Mouse (Mus musculus) embryonic facial prominence, embryonic 13.5 days (tissue): ENCODE measurements around the gene Pigs. TPM values are rescaled to one million over a fixed set of nuclear protein-coding genes. Genes with fewer than 3 reads are reported as not detected.

ENCODE experiments used
- ATAC-seq: fragments of 200-750 bp; cut with Nextera tagmentation; 2 replicates; pipeline ENCODE4 v1.8.0; 2017; ENCODE audit warnings: low read depth; ENCODE audit not compliant: insufficient number of reproducible peaks, insufficient read depth, low FRiP score, low TSS enrichment
- H3K27ac ChIP-seq: fragments of 300-500 bp; sonication (generic); 2 replicates; pipeline ENCODE4 v1.5.1; 2015; ENCODE audit warnings: moderate library complexity, mild to moderate bottlenecking, inconsistent platforms
- H3K27me3 ChIP-seq: fragments of 300-500 bp; sonication (generic); 2 replicates; pipeline ENCODE4 v1.6.1; 2015; ENCODE audit warnings: mild to moderate bottlenecking, inconsistent platforms
- H3K36me3 ChIP-seq: fragments of 300-500 bp; sonication (generic); 2 replicates; pipeline ENCODE4 v1.6.1; 2015; ENCODE audit warnings: mild to moderate bottlenecking, inconsistent platforms
- H3K4me1 ChIP-seq: fragments of 300-500 bp; sonication (generic); 2 replicates; pipeline ENCODE4 v1.6.1; 2015; ENCODE audit warnings: inconsistent platforms
- H3K4me2 ChIP-seq: fragments of 300-500 bp; sonication (generic); 2 replicates; pipeline ENCODE4 v1.6.1; 2015; ENCODE audit warnings: moderate library complexity, mild to moderate bottlenecking, inconsistent platforms
- H3K4me3 ChIP-seq: fragments of 300-500 bp; sonication (generic); 2 replicates; pipeline ENCODE4 v1.5.1; 2015; ENCODE audit warnings: mild to moderate bottlenecking, inconsistent platforms
- H3K9ac ChIP-seq: fragments of 300-500 bp; sonication (generic); 2 replicates; pipeline ENCODE4 v1.6.1; 2015; ENCODE audit warnings: mild to moderate bottlenecking, inconsistent platforms
- H3K9me3 ChIP-seq: fragments of 300-500 bp; sonication (generic); 2 replicates; pipeline ENCODE4 v1.6.1; 2016; ENCODE audit warnings: inconsistent platforms
- WGBS: fragments of 180-500 bp; shearing (Covaris S2); methylation state at CpG from one replicate; pipeline ENCODE4 v1.1.7; 2015; ENCODE audit warnings: mixed read lengths; 5-methylcytosine and 5-hydroxymethylcytosine counted together
- polyA plus RNA-seq: library from polyadenylated mRNA; unstranded; fragments of >200 nt; fragmentation: Nextera tagmentation; extraction: Ambion mirVana; gene quantifications from 2 replicates; pipeline ENCODE4 v1.2.1, GENCODE M21; 2015

The Pigs gene
- polyA plus RNA-seq, 1 experiment from 2014 or later, result 75.7 TPM

- no peaks in the 10 kb centered on the region for H3K9me3 ChIP-seq
- no peak for ATAC-seq
- no peak overlapping the region for H3K4me2 ChIP-seq
- no peak overlapping the region for H3K27ac ChIP-seq
- WGBS, result 91% methylated on average over 11 of the region's 11 CpGs
- no peak overlapping the region for H3K9ac ChIP-seq
- H3K36me3 ChIP-seq, result no peaks in the 10 kb centered on the region
- no peaks in the 10 kb centered on the region for H3K27me3 ChIP-seq
- H3K4me3 ChIP-seq, result no peak overlapping the region
- H3K4me1 ChIP-seq, result peaks cover 10% of the 10 kb centered on the region
These were observed 43.5 kb downstream of the Pigs start for GRCm38 (mm10) chr11:78371711-78372110.

GRCm38 (mm10) chr11:78372166-78372565, 44.0 kb downstream of the Pigs start:
- no peaks in the 10 kb centered on the region for H3K36me3 ChIP-seq
- H3K4me1 ChIP-seq, result peaks cover 10% of the 10 kb centered on the region
- H3K4me2 ChIP-seq, result no peak overlapping the region
- no peak overlapping the region for H3K27ac ChIP-seq
- WGBS, result 83% methylated on average over 3 of the region's 3 CpGs
- no peaks in the 10 kb centered on the region for H3K27me3 ChIP-seq
- no peak for ATAC-seq
- no peak overlapping the region for H3K9ac ChIP-seq
- H3K9me3 ChIP-seq, result no peaks in the 10 kb centered on the region
- no peak overlapping the region for H3K4me3 ChIP-seq

- no peaks in the 10 kb centered on the region for H3K36me3 ChIP-seq
- H3K9me3 ChIP-seq, result no peaks in the 10 kb centered on the region
- no peak overlapping the region for H3K4me3 ChIP-seq
- H3K4me2 ChIP-seq, result no peak overlapping the region
- H3K9ac ChIP-seq, result no peak overlapping the region
- WGBS, result 68% methylated on average over 7 of the region's 7 CpGs
- no peaks in the 10 kb centered on the region for H3K27me3 ChIP-seq
- peaks cover 10% of the 10 kb centered on the region for H3K4me1 ChIP-seq
- no peak for ATAC-seq
- no peak overlapping the region for H3K27ac ChIP-seq
These were observed 44.4 kb downstream of the Pigs start for GRCm38 (mm10) chr11:78372610-78373009.

- no peak for ATAC-seq
- Histone ChIP-seq H3K9me3 (no peaks in the 10 kb centered on the region), H3K36me3 (no peaks in the 10 kb centered on the region), H3K4me1 (peaks cover 10% of the 10 kb centered on the region), H3K9ac (peak overlapping the region; percentile 36; the same call in 1 of the 2 replicates), H3K27me3 (no peaks in the 10 kb centered on the region), H3K4me2 (no peak overlapping the region), H3K4me3 (no peak overlapping the region), H3K27ac (no peak overlapping the region; the same call in 1 of the 2 replicates)
- WGBS, result 56% methylated on average over 8 of the region's 8 CpGs
These were observed 45.9 kb downstream of the Pigs start for GRCm38 (mm10) chr11:78374147-78374546.

- no peak overlapping the region for H3K4me2 ChIP-seq
- no peak overlapping the region for H3K27ac ChIP-seq
- no peak for ATAC-seq
- no peak overlapping the region for H3K4me3 ChIP-seq
- H3K36me3 ChIP-seq, result no peaks in the 10 kb centered on the region
- H3K9ac ChIP-seq, result no peak overlapping the region
- H3K4me1 ChIP-seq, result peaks cover 14% of the 10 kb centered on the region
- 31% methylated on average over 12 of the region's 12 CpGs for WGBS
- no peaks in the 10 kb centered on the region for H3K9me3 ChIP-seq
- H3K27me3 ChIP-seq, result no peaks in the 10 kb centered on the region
These were observed 49.4 kb downstream of the Pigs start for GRCm38 (mm10) chr11:78377549-78378159.

- 76% methylated on average over 4 of the region's 4 CpGs for WGBS
- Histone ChIP-seq H3K27me3 (no peaks in the 10 kb centered on the region), H3K9ac (no peak overlapping the region), H3K36me3 (no peaks in the 10 kb centered on the region), H3K9me3 (no peaks in the 10 kb centered on the region), H3K4me3 (no peak overlapping the region), H3K4me1 (peaks cover 6% of the 10 kb centered on the region; the same call in 1 of the 2 replicates), H3K27ac (no peak overlapping the region), H3K4me2 (no peak overlapping the region)
- no peak for ATAC-seq
These were observed 52.1 kb downstream of the Pigs start for GRCm38 (mm10) chr11:78380351-78380750.

GRCm38 (mm10) chr11:78380996-78381395, 52.8 kb downstream of the Pigs start:
- Histone ChIP-seq H3K36me3 (no peaks in the 10 kb centered on the region), H3K4me1 (peaks cover 6% of the 10 kb centered on the region; the same call in 1 of the 2 replicates), H3K27ac (no peak overlapping the region), H3K9ac (no peak overlapping the region), H3K27me3 (no peaks in the 10 kb centered on the region), H3K9me3 (no peaks in the 10 kb centered on the region), H3K4me3 (no peak overlapping the region), H3K4me2 (no peak overlapping the region)
- WGBS, result 73% methylated on average over 3 of the region's 3 CpGs
- ATAC-seq, result no peak

GRCm38 (mm10) chr11:78382286-78382685, 54.1 kb downstream of the Pigs start:
- ATAC-seq, result no peak
- H3K4me1 ChIP-seq, result peaks cover 6% of the 10 kb centered on the region; the same call in 1 of the 2 replicates
- WGBS, result 71% methylated on average over 7 of the region's 7 CpGs
- no peak overlapping the region for H3K4me3 ChIP-seq
- H3K4me2 ChIP-seq, result no peak overlapping the region
- no peak overlapping the region for H3K9ac ChIP-seq
- no peak overlapping the region for H3K27ac ChIP-seq
- H3K9me3 ChIP-seq, result no peaks in the 10 kb centered on the region
- no peaks in the 10 kb centered on the region for H3K27me3 ChIP-seq
- no peaks in the 10 kb centered on the region for H3K36me3 ChIP-seq

- ATAC-seq, result no peak
- whole genome bisulfite sequencing, result 21% methylated on average over 5 of the region's 5 CpGs
- no peak overlapping the region for H3K4me3 ChIP-seq
These were observed 54.5 kb downstream of the Pigs start for GRCm38 (mm10) chr11:78382701-78383100.

GRCm38 (mm10) chr11:78385776-78386175, 57.6 kb downstream of the Pigs start:
- Histone ChIP-seq H3K4me3 (no peak overlapping the region), H3K36me3 (no peaks in the 10 kb centered on the region), H3K27ac (no peak overlapping the region), H3K4me1 (peaks cover 6% of the 10 kb centered on the region; the same call in 1 of the 2 replicates), H3K4me2 (no peak overlapping the region; the same call in 1 of the 2 replicates), H3K9ac (no peak overlapping the region), H3K9me3 (no peaks in the 10 kb centered on the region), H3K27me3 (no peaks in the 10 kb centered on the region)
- 74% methylated on average over 10 of the region's 10 CpGs for WGBS
- no peak for ATAC-seq

More at GRCm38 (mm10) chr11:78382701-78383100, 54.5 kb downstream of the Pigs start:
- H3K36me3 ChIP-seq, result no peaks in the 10 kb centered on the region
- no peak overlapping the region for H3K4me2 ChIP-seq
- H3K9ac ChIP-seq, result no peak overlapping the region
- H3K4me1 ChIP-seq, result peaks cover 6% of the 10 kb centered on the region; the same call in 1 of the 2 replicates
- no peak overlapping the region for H3K27ac ChIP-seq
- no peaks in the 10 kb centered on the region for H3K9me3 ChIP-seq
- H3K27me3 ChIP-seq, result no peaks in the 10 kb centered on the region

GRCm38 (mm10) chr11:78386508-78387043, 58.4 kb downstream of the Pigs start, which contains the start of gene Foxn1:
Gene Foxn1, minus strand, starts transcription at chr11:78386558.
- Histone ChIP-seq H3K27me3 (no peaks in the 10 kb centered on the region), H3K9ac (no peak within 1 kb of the TSS), H3K27ac (0 out of 2 replicates have a peak within 1 kb of the TSS, but pooled peaks have one; percentile 16), H3K9me3 (no peaks in the 10 kb centered on the region), H3K4me1 (peaks cover 6% of the 10 kb centered on the region; the same call in 1 of the 2 replicates), H3K4me2 (peak within 1 kb of the TSS; percentile 27; the same call in 1 of the 2 replicates), H3K4me3 (no peak within 1 kb of the TSS), H3K36me3 (no peaks in the 10 kb centered on the region)
- 64% methylated on average over 14 of the region's 14 CpGs for WGBS
- ATAC-seq, result no peak
